Mouse (Mus musculus) kidney, adult 8-10 months (tissue): ENCODE measurements around the gene Gse1.

Experiments
- DNase-seq, 2 experiments: peaks; one replicate each; pipeline ENCODE4 v3.0.0; 2022

Gene Gse1

GRCm38 (mm10) chr8:120488636-120489131, 260.4 kb downstream of the Gse1 start:
- DNase-seq, result peak in 1 of 2 experiments; percentile 65

- peak in 1 of 2 experiments; percentile 64 for DNase-seq
Observed at GRCm38 (mm10) chr8:120489142-120489754, 261.0 kb downstream of the Gse1 start.

- DNase-seq, result peak; percentile 75
Observed at GRCm38 (mm10) chr8:120489771-120490281, 261.6 kb downstream of the Gse1 start.

- peak in 1 of 2 experiments; percentile 55 for DNase-seq
Observed at GRCm38 (mm10) chr8:120490354-120491141, 262.3 kb downstream of the Gse1 start.

GRCm38 (mm10) chr8:120491166-120491793, 263.0 kb downstream of the Gse1 start:
- peak in 1 of 2 experiments; percentile 73 for DNase-seq

- DNase-seq, result peak in 1 of 2 experiments; percentile 46
Observed at GRCm38 (mm10) chr8:120492193-120492880, 264.1 kb downstream of the Gse1 start.

GRCm38 (mm10) chr8:120492881-120493220, 264.6 kb downstream of the Gse1 start:
- no peak for DNase-seq

- DNase-seq, result no peak
Observed at GRCm38 (mm10) chr8:120493508-120494464, 265.5 kb downstream of the Gse1 start.

- peak; percentile 94 to 95 for DNase-seq
Observed at GRCm38 (mm10) chr8:120494903-120495302, 266.6 kb downstream of the Gse1 start.

GRCm38 (mm10) chr8:120495461-120495860, 267.2 kb downstream of the Gse1 start:
- no peak for DNase-seq

- DNase-seq, result no peak
Observed at GRCm38 (mm10) chr8:120496478-120496877, 268.2 kb downstream of the Gse1 start.

GRCm38 (mm10) chr8:120497503-120497946, 269.3 kb downstream of the Gse1 start:
- DNase-seq, result no peak

GRCm38 (mm10) chr8:120498349-120498831, 270.1 kb downstream of the Gse1 start:
- no peak for DNase-seq

GRCm38 (mm10) chr8:120498926-120499605, 270.8 kb downstream of the Gse1 start:
- DNase-seq, result peak; percentile 89 to 95

- DNase-seq, result peak in 1 of 2 experiments; percentile 68
Observed at GRCm38 (mm10) chr8:120500701-120501261, 272.5 kb downstream of the Gse1 start.

- DNase-seq, result no peak
Observed at GRCm38 (mm10) chr8:120501426-120501825, 273.2 kb downstream of the Gse1 start.

GRCm38 (mm10) chr8:120502428-120502827, 274.2 kb downstream of the Gse1 start:
- no peak for DNase-seq

GRCm38 (mm10) chr8:120504251-120505081, 276.2 kb downstream of the Gse1 start:
- peak; percentile 80 to 81 for DNase-seq

- DNase-seq, result no peak
Observed at GRCm38 (mm10) chr8:120505082-120505511, 276.8 kb downstream of the Gse1 start.
